Mouse (Mus musculus) hindbrain, embryonic 11.5 days (tissue): Measurements from ENCODE around the gene Lats1. TPM values are rescaled to one million over a fixed set of nuclear protein-coding genes. Genes with fewer than 3 reads are reported as not detected.
"Not testable (repeated sequence)": the region's sequence is repeated elsewhere in the genome, so short reads cannot be mapped to it uniquely, and the experiment has no call there.

Source experiments
- ATAC-seq: fragments of 200-750 bp; cut with Nextera tagmentation; 2 replicates; pipeline ENCODE4 v1.8.0; 2017; ENCODE audit warnings: mild to moderate bottlenecking, moderate TSS enrichment, moderate library complexity; ENCODE audit not compliant: low FRiP score
- DNase-seq: peaks from one replicate; pipeline ENCODE4 v3.0.0-alpha.2; 2015; ENCODE audit warnings: low spot score
- H3K27ac ChIP-seq: fragments of 300-500 bp; sonication (generic); 2 replicates; pipeline ENCODE4 v1.5.1; 2014; ENCODE audit warnings: mild to moderate bottlenecking, low read depth, low read length
- H3K27me3 ChIP-seq: fragments of 300-500 bp; sonication (generic); 2 replicates; pipeline ENCODE4 v1.6.1; 2014; ENCODE audit warnings: mild to moderate bottlenecking, low read length, moderate library complexity, mixed read lengths; ENCODE audit not compliant: control insufficient read depth, insufficient read depth
- H3K36me3 ChIP-seq: fragments of 300-500 bp; sonication (generic); 2 replicates; pipeline ENCODE4 v1.6.1; 2014; ENCODE audit warnings: mild to moderate bottlenecking, low read length, moderate library complexity, mixed read lengths; ENCODE audit not compliant: control insufficient read depth, insufficient read depth
- H3K4me1 ChIP-seq: fragments of 300-500 bp; sonication (generic); replicated peaks from 2 replicates; pipeline ENCODE4 v1.6.1; 2014; ENCODE audit warnings: low read length, mixed read lengths; ENCODE audit not compliant: control insufficient read depth, insufficient read depth
- H3K4me2 ChIP-seq: fragments of 300-500 bp; sonication (generic); replicated peaks from 2 replicates; pipeline ENCODE4 v1.6.1; 2014; ENCODE audit warnings: mild to moderate bottlenecking, low read depth, low read length
- H3K4me3 ChIP-seq: fragments of 300-500 bp; sonication (generic); 2 replicates; pipeline ENCODE4 v1.5.1; 2014; ENCODE audit warnings: low read depth, low read length
- H3K9ac ChIP-seq: fragments of 300-500 bp; sonication (generic); 2 replicates; pipeline ENCODE4 v1.6.1; 2014; ENCODE audit warnings: low read depth, low read length
- H3K9me3 ChIP-seq: fragments of 300-500 bp; sonication (generic); 2 replicates; pipeline ENCODE4 v1.6.1; 2016; ENCODE audit warnings: low read length; ENCODE audit not compliant: control insufficient read depth
- WGBS: fragments of 180-500 bp; shearing (Covaris S2); extraction: QIAGEN DNeasy Blood & Tissue Kit; methylation state at CpG from one replicate; pipeline ENCODE4 v1.1.7; 2014; 5-methylcytosine and 5-hydroxymethylcytosine counted together
- polyA plus RNA-seq: library from polyadenylated mRNA; unstranded; fragments of >200 nt; fragmentation: Nextera tagmentation; extraction: Ambion mirVana; gene quantifications from 2 replicates; pipeline ENCODE4 v1.2.1, GENCODE M21; 2014

Lats1 gene
- polyA plus RNA-seq, 1 experiment from 2014 or later: 16.1 TPM

- H3K36me3 ChIP-seq, H3K27me3 ChIP-seq, H3K27ac ChIP-seq, H3K4me2 ChIP-seq, DNase-seq, H3K4me3 ChIP-seq, ATAC-seq, H3K9me3 ChIP-seq, H3K4me1 ChIP-seq, H3K9ac ChIP-seq: not testable (repeated sequence)
- WGBS: 97% methylated on average over 6 of the region's 6 CpGs
Measured at GRCm38 (mm10) chr10:7745528-7745927, 64.5 kb downstream of the Lats1 start.

DNA sequence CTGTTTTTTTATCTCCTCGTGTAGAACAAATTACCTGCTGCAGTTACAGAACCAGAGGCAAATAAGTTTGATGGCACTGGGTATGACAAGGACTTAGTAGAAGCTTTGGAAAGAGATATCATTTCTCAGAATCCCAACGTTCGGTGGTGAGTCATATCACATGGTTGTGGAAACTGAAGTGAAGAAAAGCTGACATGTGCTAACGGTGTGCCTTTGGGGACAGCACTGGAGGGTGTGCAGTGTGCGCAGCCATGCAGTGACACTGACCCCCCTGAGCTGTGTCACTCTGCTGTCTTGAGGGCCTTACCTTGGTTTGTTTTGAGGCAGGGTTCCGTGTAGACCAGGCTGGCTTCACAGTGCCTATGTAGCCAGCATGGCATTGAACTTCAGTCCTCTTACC is 67.7 kb downstream of the Lats1 start:
- DNase-seq: no peak
- no peak overlapping the region for H3K4me2 ChIP-seq
- H3K4me3 ChIP-seq: no peak overlapping the region
- no peak for ATAC-seq
- no peaks in the 10 kb centered on the region for H3K4me1 ChIP-seq
- H3K9ac ChIP-seq: no peak overlapping the region
- no peaks in the 10 kb centered on the region for H3K27me3 ChIP-seq
- peaks cover 4% of the 10 kb centered on the region; the same call in 1 of the 2 replicates for H3K36me3 ChIP-seq
- WGBS: 89% methylated on average over 6 of the region's 6 CpGs
- no peak overlapping the region for H3K27ac ChIP-seq
- H3K9me3 ChIP-seq: no peaks in the 10 kb centered on the region

GRCm38 (mm10) chr10:7757544-7757943 is 76.5 kb downstream of the Lats1 start:
- Histone ChIP-seq H3K9ac (no peak overlapping the region), H3K4me3 (no peak overlapping the region), H3K4me1 (no peaks in the 10 kb centered on the region), H3K27ac (no peak overlapping the region), H3K4me2 (no peak overlapping the region), H3K27me3 (no peaks in the 10 kb centered on the region), H3K9me3 (no peaks in the 10 kb centered on the region), H3K36me3 (peaks cover 3% of the 10 kb centered on the region; the same call in 1 of the 2 replicates)
- 92% methylated on average over 2 of the region's 2 CpGs for WGBS
- no peak for DNase-seq
- ATAC-seq: no peak

Other genes with a start within 250 kb of the Lats1 start
- 0.99 and 1.2 TPM in 2 replicates for gene Ulbp1, start 207.6 kb upstream of the Lats1 start, polyA plus RNA-seq
- 9.3 and 9.4 TPM in 2 replicates for gene Lrp11, start 91.4 kb upstream of the Lats1 start, polyA plus RNA-seq
- 62.3 and 68.1 TPM in 2 replicates for gene Nup43, start 13.7 kb upstream of the Lats1 start, polyA plus RNA-seq
- 145 and 146 TPM in 2 replicates for gene Pcmt1, start 78 bp upstream of the Lats1 start, polyA plus RNA-seq
- 66.5 and 68.7 TPM in 2 replicates for gene Katna1, start 44.8 kb downstream of the Lats1 start, polyA plus RNA-seq
- gene Ginm1, start 111.6 kb downstream of the Lats1 start, polyA plus RNA-seq: 53.1 and 57.1 TPM in 2 replicates
- 47.1 and 51.0 TPM in 2 replicates for gene Ppil4, start 111.7 kb downstream of the Lats1 start, polyA plus RNA-seq
- 0.05 and 0.06 TPM in 2 replicates for gene Zc3h12d, start 151.3 kb downstream of the Lats1 start, polyA plus RNA-seq